Mouse (Mus musculus): Measurements from ENCODE around the gene Insm1. TPM values are rescaled to one million over a fixed set of nuclear protein-coding genes. Genes with fewer than 3 reads are reported as not detected.

The Insm1 gene
- total RNA-seq, 2 experiments from 2014 or later: not detected

DNA sequence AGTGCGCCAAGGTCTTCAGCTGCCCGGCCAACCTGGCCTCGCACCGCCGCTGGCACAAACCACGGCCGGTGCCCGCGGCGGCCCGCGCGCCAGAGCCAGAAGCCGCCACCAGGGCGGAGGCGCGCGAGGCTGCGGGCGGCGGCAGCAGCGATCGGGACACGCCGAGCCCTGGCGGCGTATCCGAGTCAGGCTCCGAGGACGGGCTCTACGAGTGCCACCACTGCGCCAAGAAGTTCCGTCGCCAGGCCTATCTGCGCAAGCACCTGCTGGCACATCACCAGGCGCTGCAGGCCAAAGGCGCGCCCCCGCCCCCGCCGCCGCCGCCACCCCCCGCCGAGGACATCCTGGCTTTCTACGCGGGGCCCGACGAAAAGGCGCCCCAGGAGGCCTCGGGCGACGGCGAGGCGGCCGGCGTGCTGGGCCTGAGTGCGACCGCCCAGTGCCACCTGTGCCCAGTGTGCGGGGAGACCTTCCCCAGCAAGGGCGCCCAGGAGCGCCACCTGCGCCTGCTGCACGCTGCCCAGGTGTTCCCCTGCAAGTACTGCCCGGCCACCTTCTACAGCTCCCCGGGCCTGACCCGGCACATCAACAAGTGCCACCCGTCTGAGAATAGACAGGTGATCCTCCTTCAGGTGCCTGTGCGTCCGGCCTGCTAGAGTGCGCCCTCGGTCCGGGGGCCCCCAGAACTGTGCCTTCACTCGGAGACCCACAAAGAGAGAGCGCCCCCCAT is 1.6 kb downstream of the Insm1 start:
- peak; percentile 34 for ATAC-seq (replicated peaks; ENCODE audit: poor library complexity, severe bottlenecking)

DNA sequence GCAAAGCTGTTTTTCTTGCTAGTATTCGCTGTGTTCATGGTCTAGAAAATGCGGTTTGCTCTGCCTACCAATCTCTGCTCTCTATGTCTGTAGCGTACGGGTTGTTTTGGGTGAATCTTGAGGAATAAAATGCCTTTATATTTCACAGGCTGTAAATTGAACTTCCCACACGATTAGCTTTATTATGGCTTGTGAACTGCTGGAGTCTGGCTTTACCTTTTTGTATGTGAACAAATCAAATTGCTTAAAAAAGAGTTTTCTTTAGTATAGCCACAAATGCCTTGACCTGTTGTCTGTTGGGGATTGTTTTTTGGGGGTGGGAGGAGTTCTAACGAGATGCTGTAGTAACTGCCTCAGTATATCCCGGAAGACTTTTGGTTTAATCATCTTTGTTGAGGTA is 2.4 kb downstream of the Insm1 start:
- ATAC-seq (replicated peaks; ENCODE audit: poor library complexity, severe bottlenecking): no peak

DNA sequence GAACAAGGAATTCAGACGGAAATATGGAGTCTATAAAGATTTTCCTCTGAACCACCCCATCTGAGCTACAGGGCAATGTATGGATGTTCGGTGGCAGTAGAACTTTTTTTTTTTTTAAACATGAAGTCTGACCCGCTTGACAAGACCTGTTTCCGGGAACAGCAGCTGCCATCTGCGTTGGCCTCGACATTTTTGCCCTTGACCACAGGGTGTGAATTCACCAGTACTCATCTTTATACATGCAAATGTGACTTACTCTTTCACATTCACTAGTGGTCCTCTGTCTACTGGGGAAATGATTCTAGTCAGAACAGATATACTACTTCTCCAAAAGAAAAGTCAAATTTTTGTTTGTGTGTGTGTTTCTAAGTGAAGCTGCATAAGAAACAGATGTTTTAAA is 4.1 kb downstream of the Insm1 start:
- ATAC-seq (replicated peaks; ENCODE audit: poor library complexity, severe bottlenecking): no peak

DNA sequence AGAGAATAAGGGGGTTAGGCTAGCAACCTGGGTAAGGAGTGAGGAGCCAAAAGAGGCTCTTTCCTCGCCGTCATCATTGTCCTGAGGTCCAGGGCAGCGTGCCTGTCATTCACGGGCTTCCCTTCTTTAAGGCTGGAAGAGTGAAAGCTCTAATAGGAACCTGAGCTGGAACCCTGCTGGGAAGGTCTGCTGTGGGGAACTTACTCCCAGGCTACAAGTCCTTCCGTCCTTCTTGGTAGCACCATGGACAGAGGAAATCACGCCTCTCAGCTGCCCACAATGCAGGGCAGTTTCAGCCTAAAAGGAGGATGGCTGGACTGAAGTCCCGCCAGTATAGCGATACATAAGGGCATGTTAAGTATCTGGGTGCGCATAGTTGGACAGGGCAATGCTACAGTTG is 4.8 kb downstream of the Insm1 start:
- ATAC-seq (replicated peaks; ENCODE audit: poor library complexity, severe bottlenecking): peak; percentile 66

- ATAC-seq (replicated peaks; ENCODE audit: poor library complexity, severe bottlenecking): no peak
Observed at GRCm38 (mm10) chr2:146227646-146228045, 5.9 kb downstream of the Insm1 start.

DNA sequence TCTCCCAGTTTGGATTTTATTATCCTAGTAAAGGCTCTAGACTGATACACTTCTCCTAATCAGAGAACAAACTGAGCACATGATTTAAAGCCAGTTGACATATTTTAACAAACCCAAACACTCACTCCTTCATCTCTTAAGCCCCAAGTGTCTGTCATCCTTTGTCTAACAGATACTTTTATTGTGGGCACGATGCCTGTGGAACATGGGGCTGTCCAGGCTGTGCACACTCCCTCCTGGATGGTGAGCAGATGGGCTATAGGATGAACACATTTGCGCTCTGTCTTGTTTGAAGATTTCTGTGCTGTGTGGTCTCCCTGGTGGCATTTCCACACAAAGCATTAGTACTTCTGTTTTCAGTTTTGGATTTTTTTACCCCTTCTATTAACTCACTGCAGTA is 6.7 kb downstream of the Insm1 start:
- ATAC-seq (replicated peaks; ENCODE audit: poor library complexity, severe bottlenecking): no peak

DNA sequence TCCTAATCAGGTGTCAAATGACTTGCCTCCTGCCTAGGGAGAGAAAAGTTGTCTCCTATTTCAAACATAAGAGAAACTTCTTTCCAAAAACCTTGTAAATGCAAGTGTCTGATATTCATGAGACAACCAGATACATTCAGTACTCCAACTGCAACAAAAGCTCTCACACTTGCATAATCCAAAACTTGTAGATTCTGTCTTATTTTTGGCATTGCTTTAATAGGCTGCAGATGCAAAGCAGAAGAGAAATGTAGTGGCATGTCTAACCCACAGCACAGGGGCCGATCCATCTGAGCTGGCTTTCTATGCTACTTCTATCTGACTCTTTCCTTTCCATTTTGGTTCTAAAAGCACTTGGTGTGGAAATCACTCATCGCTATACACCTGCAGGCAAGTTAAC is 9.8 kb downstream of the Insm1 start:
- ATAC-seq (replicated peaks; ENCODE audit: poor library complexity, severe bottlenecking): no peak

DNA sequence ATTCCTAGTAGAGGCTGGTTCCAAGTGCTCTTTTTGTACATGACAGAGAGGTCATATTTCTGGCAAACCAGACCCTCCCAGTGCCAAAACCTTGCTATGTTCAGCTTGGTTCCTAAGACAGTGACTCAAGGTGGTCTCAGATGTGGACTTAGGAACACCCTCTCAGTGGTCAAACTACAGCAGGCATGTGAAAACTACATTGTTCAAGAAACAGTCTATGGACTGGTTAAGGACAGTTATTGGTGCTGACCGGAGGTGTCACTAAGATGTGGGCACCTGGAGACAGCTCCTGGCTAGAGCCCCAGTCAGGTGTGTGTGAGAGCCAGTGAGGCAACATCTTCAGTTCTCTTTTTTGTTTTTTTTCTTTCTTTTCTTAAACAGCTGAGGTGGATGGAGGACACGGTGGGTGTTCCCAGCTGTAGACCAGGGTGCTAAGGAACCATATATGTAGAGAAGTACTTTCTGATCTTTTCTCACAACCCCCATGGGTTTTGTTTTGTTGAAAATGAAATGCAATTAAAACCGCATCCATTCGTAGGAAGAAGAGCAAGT is 17.6 kb downstream of the Insm1 start:
- ATAC-seq (replicated peaks; ENCODE audit: poor library complexity, severe bottlenecking): no peak

DNA sequence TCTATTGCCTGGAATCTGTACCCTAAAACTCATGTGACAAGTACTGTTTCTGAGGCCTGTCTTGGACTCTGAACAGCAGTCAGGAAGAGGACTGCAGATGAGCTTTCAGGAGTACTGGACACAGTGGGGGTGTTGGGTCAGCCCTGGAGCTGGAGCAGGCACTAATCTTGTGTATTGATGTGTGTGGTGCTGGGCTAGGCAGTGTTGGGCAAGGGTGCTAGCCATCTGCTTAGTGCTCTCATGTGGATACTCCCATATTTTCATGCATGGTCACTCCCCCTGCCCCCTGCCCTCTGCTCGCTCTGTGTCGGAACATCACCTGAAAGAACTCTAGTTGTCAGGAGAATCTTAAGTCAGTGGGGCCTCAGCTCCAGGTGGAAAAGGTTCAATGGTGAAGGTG is 22.3 kb downstream of the Insm1 start:
- no peak for ATAC-seq (replicated peaks; ENCODE audit: poor library complexity, severe bottlenecking)

DNA sequence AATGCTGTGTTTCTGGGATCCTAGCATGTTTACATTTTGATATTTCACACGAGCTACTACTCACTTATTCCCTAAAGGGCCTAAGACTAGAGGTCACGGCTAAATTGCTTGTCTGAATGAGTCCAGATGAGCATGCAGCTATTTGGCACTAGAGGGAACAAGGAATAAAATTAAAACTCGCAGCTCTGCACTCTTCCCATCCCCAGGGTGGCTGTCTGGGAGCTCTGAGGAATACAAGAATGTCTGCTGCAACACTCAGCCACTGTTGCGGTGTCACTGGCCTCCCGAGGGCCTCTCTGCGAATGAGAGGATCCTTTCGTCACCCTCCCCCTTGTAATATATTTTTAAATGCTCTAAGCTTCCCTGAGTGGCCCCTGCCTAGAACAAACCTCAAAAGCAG is 23.7 kb downstream of the Insm1 start:
- ATAC-seq (replicated peaks; ENCODE audit: poor library complexity, severe bottlenecking): no peak

- ATAC-seq (replicated peaks; ENCODE audit: poor library complexity, severe bottlenecking): no peak
Observed at GRCm38 (mm10) chr2:146246409-146247075, 24.8 kb downstream of the Insm1 start.

DNA sequence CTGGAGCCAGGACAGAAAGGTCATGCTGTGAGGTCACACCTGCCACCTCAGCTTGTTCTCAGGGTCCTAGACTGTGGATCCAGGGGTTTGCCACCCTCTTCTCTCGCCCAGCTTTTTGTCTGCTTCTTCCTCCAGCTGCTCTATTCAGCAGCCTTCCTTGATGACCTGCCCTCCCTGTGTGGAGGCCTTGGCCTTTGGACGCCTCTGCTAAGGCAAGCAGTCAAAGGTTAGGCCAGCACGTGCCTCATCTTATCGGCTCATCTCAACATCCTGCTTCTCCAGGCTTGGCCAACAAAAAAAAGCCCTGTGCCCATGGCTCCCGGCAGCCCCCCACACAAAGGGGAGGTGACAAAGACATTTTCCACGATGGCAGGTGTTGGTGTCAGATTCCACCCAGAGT is 25.9 kb downstream of the Insm1 start:
- ATAC-seq (replicated peaks; ENCODE audit: poor library complexity, severe bottlenecking): no peak

DNA sequence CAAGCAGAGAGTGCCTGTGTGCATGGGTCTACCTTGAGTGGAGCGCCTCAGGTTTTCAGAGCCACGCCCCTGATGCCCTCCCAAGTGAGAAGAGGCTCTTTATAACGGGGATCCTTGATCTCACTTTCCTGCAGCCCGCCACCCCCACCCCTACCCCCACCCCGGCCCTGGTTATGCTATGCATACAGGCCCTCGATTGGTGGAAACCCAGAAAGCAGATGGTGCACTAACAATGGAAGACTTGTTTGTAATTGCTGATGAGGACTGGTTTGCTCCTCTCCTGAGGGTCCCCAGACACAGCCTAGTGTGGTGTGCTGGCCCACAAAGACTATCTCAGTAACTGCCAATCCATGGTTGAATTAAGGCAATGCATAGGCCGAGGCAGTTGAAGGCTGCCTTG is 27.3 kb downstream of the Insm1 start:
- ATAC-seq (replicated peaks; ENCODE audit: poor library complexity, severe bottlenecking): no peak

DNA sequence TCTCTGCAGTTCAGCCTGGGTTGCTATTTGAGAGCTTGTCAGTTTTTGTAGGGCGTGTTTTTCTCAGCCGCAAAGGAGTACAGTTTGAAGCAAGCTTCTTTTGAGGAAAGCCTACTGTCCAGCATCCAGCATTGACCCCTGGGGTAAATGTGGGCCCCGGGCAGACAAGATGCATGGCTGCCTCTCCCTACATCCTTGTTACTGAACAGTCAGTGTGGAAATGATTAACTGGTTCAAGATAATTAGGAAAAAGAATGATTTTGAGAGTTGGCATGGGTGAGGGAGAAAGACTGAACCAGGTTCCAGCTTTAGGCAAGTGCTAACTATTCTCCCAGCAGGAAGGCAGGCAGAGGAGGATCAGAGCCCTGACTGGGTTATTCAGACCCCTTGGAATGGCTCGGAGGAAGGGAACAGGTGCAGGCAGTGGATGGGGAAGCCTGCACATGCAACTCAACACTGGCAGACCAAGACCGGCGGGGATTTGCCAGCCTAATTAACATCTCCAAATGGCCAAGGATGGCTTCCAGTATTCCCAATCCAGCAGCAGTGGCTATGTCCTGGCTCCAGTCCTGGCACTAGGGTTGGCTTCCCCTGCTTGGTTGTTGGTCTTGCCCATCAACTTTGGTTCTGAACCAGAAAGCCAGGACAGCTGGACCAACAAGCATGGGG is 28.6 kb downstream of the Insm1 start:
- ATAC-seq (replicated peaks; ENCODE audit: poor library complexity, severe bottlenecking): no peak

DNA sequence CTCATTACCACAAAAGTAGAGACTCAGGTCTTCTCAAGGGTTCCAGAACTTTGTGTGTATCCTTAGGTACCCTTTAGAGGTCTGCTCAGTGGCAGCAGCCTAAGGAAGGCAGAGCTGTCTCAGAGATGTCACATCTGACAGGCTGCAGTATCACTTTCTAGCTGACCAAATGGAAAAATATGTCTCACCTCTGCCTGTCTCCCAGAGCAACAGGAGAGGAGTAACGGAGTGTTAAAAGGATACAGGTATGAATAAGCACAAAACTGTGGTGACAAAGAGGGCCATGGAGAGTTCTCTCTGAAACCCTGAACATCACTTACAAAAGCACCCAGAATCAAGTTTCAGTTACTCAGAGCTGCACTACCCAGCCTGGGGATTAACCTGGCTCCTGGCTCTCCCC is 32.7 kb downstream of the Insm1 start:
- no peak for ATAC-seq (replicated peaks; ENCODE audit: poor library complexity, severe bottlenecking)

DNA sequence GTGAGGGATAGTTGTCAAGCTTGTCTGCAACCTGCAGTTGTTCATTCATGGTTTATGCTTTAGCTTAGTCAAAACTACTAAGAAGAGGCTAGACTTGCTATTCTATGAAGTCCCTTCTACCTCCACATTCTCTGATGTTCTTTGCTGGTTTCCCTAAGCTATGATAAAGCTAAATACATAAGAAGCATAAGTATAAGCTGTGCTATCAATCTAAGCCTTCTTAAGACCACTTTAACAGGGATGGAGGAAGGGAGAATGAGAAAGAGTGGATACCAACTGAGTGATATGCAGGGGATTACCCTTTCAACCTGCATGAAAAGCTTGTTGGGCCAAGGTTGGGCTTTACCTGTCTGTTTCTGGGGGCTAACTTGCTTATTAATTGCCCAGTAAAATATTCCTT is 33.9 kb downstream of the Insm1 start:
- ATAC-seq (replicated peaks; ENCODE audit: poor library complexity, severe bottlenecking): no peak

DNA sequence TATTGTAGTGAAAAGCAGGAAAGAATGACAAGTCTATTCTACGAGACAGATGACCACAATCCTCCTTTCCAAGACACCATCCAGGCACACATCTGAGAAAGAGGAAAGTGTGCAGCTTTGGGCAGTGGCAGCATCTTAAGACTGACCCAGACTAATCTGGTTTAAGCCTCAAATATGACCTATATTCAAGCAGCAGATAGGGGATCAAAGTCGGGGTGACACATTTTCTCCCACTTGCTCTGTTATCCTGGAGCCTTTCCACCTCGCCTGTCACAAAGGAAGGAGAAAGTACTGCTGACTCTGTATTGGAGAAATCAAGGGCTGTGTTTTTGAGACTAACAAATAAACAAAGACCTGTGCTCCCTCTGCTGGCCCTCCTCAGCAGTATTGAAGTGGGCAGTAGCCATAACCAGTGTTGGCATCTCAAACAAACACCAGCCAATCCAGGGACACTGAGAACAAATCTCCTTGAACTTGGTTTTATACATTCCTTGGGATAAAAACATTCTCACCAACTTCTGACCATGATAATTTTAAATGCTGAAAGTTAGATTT is 34.7 kb downstream of the Insm1 start:
- ATAC-seq (replicated peaks; ENCODE audit: poor library complexity, severe bottlenecking): no peak

GRCm38 (mm10) chr2:146257037-146257436 is 35.3 kb downstream of the Insm1 start:
- no peak for ATAC-seq (replicated peaks; ENCODE audit: poor library complexity, severe bottlenecking)

DNA sequence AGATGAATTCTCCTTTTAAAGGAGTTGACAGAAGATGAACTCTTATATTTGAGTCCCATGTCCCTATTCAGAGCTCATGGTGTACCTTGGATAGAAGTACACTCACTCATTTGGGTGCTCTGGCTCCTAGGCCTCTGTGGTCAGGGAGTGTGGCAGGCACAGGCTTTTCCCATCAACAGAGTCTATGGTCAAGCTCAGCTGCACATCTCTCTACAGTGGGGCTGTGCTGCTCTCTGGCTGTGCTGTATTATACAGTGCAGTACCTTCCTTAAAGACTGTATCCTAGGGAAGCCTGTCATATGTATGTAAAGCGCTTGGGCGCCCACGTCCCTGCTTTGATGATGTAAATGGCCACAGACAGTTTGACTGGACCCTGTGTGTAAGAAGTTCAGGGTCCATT is 35.9 kb downstream of the Insm1 start:
- ATAC-seq (replicated peaks; ENCODE audit: poor library complexity, severe bottlenecking): no peak

GRCm38 (mm10) chr2:146258736-146259469 is 37.2 kb downstream of the Insm1 start:
- no peak for ATAC-seq (replicated peaks; ENCODE audit: poor library complexity, severe bottlenecking)
